Mouse (Mus musculus) frontal cortex, postnatal 25 days (tissue): ENCODE measurements around the gene Zfp764.
"Not testable (repeated sequence)": the region's sequence is repeated elsewhere in the genome, so short reads cannot be mapped to it uniquely, and the experiment has no call there.

ENCODE experiments used
- DNase-seq, 2 experiments: peaks; one replicate each; pipeline ENCODE4 v3.0.0; 2022; ENCODE audit warnings: low spot score in 2 of 2

Zfp764 gene

GRCm38 (mm10) chr7:127406002-127406987, at the start of gene Zfp764:
Gene Zfp764 (minus strand): TSS chr7:127406822.
- peak; percentile 77 to 83 for DNase-seq

DNA sequence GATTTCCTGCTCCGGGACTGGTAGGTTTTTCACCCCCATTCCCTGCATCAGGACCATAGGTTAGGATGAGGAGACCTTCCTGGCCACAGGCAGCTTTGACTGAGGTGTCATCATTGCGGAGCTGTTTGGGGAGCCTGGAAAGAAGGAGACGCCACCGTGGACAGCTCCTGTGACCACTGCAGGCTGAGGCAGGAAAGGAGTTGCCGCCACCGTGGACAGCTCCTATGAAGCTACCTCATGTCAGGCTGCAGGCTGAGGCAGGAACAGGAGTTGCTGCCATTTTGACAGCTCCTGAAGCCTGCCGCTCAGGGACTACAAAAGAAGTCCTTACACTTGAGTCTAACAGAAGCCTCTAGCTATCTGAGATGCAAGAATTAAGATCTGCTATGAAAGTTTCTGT, 48.3 kb upstream of the Zfp764 start:
- no peak for DNase-seq

GRCm38 (mm10) chr7:127453056-127453455, 46.4 kb upstream of the Zfp764 start:
- no peak for DNase-seq

DNA sequence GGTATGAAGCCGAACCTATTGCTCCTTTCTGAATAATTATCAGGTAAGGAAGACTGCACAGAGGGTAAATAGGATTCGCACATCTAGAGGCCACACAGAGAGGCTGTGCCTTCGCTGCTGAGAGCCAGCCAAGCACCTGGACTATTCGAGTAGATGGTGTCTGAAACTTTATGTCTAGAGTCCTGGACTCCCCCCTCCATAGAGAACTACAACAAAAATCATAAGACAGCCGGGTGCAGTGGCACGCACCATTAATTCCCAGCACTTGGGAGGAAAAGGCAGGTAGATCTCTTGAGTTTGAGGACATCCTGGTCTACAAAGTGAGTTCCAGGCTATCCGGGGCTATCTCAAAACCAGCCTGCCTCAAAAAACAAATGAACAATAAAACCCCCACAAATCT, 43.3 kb upstream of the Zfp764 start:
- DNase-seq: no peak

- peak; percentile 85 to 91 for DNase-seq
These were observed 42.1 kb upstream of the Zfp764 start, which contains the start of gene Zfp689 for GRCm38 (mm10) chr7:127448521-127449300. Gene Zfp689 (minus strand): TSS chr7:127449158.

- DNase-seq: no peak
These were observed 37.4 kb upstream of the Zfp764 start for GRCm38 (mm10) chr7:127443976-127444375.

- DNase-seq: no peak
These were observed 31.1 kb upstream of the Zfp764 start for GRCm38 (mm10) chr7:127437724-127438123.

- DNase-seq: no peak
These were observed 28.6 kb upstream of the Zfp764 start for GRCm38 (mm10) chr7:127435206-127435605.

- DNase-seq: no peak
These were observed 19.7 kb upstream of the Zfp764 start for GRCm38 (mm10) chr7:127426354-127426753.

- no peak for DNase-seq
These were observed 19.3 kb upstream of the Zfp764 start for GRCm38 (mm10) chr7:127425911-127426310.

- no peak for DNase-seq
These were observed 18.7 kb upstream of the Zfp764 start for GRCm38 (mm10) chr7:127425291-127425690.

- DNase-seq: peak; percentile 13 to 19
These were observed 15.6 kb upstream of the Zfp764 start for GRCm38 (mm10) chr7:127422247-127422646.

DNA sequence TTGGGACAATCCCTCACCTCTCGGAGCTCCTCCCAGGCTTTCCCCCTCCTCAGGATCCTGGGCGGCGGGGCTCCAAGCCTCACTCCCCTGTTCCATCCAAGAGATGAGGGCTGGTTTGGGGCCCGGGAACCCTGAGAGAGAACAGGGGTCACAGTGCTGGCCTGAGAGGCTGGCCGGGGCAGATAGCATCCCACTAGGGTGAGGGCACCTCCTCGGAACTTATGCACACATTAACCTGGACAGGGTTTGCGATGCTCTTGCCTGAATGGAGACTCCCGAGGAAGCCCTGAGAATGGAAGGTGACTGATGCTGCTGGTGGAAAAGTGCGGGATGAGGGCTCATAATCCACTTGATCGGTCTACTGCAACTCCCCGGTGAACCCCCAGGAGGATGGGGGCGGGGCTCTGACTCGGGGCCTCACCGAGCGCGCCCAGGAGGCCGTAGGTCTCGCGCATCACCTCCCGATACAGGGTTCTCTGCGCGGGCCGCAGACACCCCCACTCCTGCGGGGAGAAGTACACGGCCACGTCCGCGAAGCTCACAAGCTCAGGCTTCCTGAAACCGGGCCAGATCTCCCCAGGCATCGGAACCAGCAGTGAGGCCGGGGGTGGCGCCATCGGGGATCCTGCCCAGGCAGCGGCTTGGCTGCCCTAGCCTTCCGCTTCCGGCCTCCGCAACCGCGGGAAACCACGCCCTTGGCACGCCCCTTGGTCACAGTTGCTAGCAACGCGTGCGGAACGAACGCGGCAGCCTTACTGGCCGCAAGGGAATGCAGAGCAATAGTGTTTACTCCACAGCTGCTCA, 15.0 kb upstream of the Zfp764 start, which contains the start of gene Zfp688:
TSS of gene Zfp688 (minus strand) at position 681 of the 804 bp plus-strand sequence.
- peak; percentile 81 to 86 for DNase-seq

DNA sequence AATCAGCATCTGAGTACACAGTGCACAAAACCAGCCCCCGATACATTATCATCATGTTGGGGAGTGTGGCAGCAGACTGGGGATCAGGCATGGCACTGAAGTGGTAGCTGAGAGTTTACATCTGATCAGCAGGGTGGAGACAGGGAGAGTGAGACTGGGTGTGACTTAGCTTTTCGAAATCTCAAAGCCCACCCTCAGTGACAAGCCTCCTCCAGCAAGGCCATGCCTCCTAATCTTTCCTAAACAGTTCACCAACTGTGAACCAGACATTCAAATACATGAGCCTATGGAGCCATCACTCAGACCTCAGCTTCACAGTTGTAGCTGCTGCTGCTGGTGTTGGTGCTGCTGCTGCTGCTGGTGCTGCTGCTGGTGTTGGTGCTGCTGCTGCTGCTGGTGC, 4.8 kb upstream of the Zfp764 start:
- DNase-seq: no peak

- not testable (repeated sequence) for DNase-seq
These were observed 2.5 kb downstream of the Zfp764 start for GRCm38 (mm10) chr7:127404101-127404500.

GRCm38 (mm10) chr7:127402980-127403379, 3.6 kb downstream of the Zfp764 start:
- DNase-seq: no peak

DNA sequence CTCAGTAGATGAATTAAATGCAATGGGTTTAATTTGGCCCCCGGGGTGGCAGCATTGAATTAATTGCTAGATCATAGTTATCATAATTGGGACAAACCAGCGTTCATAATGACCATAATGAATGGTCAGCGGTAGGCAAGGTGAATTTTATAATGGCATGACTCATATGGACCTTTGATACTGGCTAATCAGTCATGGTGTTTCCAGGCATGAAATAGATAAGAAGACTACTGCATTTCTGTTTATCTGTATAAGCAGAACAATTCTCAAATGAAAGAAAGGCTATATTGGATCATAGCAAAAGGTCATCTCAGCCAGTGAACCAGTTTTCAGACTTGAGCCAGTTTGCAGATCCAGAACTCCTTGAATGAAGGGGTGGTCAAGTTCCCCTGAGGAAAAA, 6.3 kb downstream of the Zfp764 start:
- no peak for DNase-seq

GRCm38 (mm10) chr7:127393944-127394333, 12.7 kb downstream of the Zfp764 start:
- DNase-seq: no peak

- DNase-seq: peak; percentile 91 to 95
These were observed 13.3 kb downstream of the Zfp764 start, which contains the start of gene E430018J23Rik for GRCm38 (mm10) chr7:127393157-127393943. Gene E430018J23Rik (minus strand): TSS chr7:127393629.

DNA sequence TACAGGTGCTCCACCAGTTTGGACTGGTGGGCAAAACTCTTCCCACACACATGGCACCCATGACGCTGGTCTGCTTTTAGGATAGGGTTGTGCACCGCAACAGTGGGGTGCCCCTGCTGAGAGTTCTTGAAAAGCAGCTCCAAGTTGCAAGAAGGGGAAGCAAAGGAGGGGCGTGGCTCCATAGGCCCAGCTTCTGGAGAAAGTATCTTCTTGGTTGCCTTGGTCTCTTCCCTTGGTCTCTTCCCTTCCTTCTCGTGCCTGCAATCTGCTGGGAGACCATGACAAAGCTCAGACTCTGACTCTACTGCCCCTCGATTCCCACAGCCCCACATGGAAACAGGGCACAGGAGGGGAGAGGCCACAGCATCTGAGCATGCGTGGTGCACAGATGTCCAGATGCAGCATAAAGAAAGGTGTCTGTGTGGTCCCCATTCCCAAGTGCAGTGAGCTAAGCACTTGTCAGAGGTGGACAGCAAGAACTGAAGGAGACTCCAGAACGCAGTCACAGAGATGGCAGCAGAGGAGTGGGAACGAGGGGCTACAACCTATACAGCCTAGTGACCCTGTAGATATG, 14.3 kb downstream of the Zfp764 start:
- no peak for DNase-seq
